Mouse (Mus musculus) olfactory bulb, adult 2 months (tissue): ENCODE measurements around the gene Mars2.

Experiments
- CTCF ChIP-seq: fragments of 200-500 bp; IDR thresholded peaks from 2 replicates; pipeline ENCODE4 v1.5.1; 2012; ENCODE audit warnings: low read depth, mild to moderate bottlenecking, low read length, moderate library complexity; ENCODE audit not compliant: insufficient read depth
- POLR2A ChIP-seq: fragments of 200-500 bp; IDR thresholded peaks from 2 replicates; pipeline ENCODE4 v1.6.1; 2012; ENCODE audit warnings: mild to moderate bottlenecking, low read depth, low read length, moderate library complexity; ENCODE audit not compliant: insufficient read depth

DNA sequence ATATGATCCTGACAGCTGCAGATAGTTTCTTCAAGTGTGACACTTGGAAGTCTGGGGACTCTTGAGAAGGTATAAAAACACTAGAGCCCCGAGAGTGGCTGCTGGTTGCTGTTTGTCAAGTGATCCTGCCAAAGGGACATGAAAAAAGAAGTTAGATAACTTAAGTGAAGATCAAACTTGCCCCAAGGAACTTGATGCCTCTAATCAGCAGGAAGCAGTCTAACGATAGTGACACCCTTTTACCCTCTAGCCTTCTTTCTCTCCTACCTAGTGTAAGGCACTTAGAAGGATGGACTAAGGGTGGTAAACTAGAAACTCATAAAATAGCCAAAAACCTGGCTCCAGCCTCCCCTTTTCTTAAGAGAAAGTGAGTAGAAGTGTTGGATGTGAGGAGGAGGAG is 27.4 kb downstream of the Mars2 start:
- TF ChIP-seq CTCF (no peak), POLR2A (no peak)
